Mouse (Mus musculus): ENCODE measurements around the gene Clta.

Gene Clta

GRCm38 (mm10) chr4:44004126-44004525 is at the start of gene Clta:
Clta (plus strand) TSS chr4:44004452.
- DNase-seq: no peak

GRCm38 (mm10) chr4:43957292-43957845 is 46.9 kb upstream of the Clta start, which contains the start of gene Glipr2:
Glipr2 (plus strand) TSS chr4:43957401.
- peak; percentile 39 for DNase-seq

- peak; percentile 9 for DNase-seq
Observed at GRCm38 (mm10) chr4:43957846-43958461, 46.3 kb upstream of the Clta start.

GRCm38 (mm10) chr4:43959523-43960179 is 44.6 kb upstream of the Clta start:
- DNase-seq: no peak

GRCm38 (mm10) chr4:43960207-43960606 is 44.0 kb upstream of the Clta start:
- no peak for DNase-seq

- DNase-seq: no peak
Observed at GRCm38 (mm10) chr4:43964326-43964833, 39.9 kb upstream of the Clta start.

GRCm38 (mm10) chr4:43964951-43965684 is 39.1 kb upstream of the Clta start:
- no peak for DNase-seq

GRCm38 (mm10) chr4:43965856-43966535 is 38.3 kb upstream of the Clta start:
- no peak for DNase-seq

GRCm38 (mm10) chr4:43968650-43969049 is 35.6 kb upstream of the Clta start:
- DNase-seq: peak; percentile 45

- DNase-seq: no peak
Observed at GRCm38 (mm10) chr4:43969373-43969772, 34.9 kb upstream of the Clta start.

- no peak for DNase-seq
Observed at GRCm38 (mm10) chr4:43970393-43971330, 33.6 kb upstream of the Clta start.

- no peak for DNase-seq
Observed at GRCm38 (mm10) chr4:43971541-43972136, 32.6 kb upstream of the Clta start.

- no peak for DNase-seq
Observed at GRCm38 (mm10) chr4:43972137-43972591, 32.1 kb upstream of the Clta start.

GRCm38 (mm10) chr4:43973526-43973981 is 30.7 kb upstream of the Clta start:
- peak; percentile 59 for DNase-seq

GRCm38 (mm10) chr4:43974914-43975616 is 29.2 kb upstream of the Clta start:
- DNase-seq: no peak

- DNase-seq: no peak
Observed at GRCm38 (mm10) chr4:43976223-43976740, 28.0 kb upstream of the Clta start.

GRCm38 (mm10) chr4:43978521-43979443 is 25.5 kb upstream of the Clta start:
- no peak for DNase-seq

- DNase-seq: peak; percentile 94
Observed at GRCm38 (mm10) chr4:43979746-43980145, 24.5 kb upstream of the Clta start.

- no peak for DNase-seq
Observed at GRCm38 (mm10) chr4:43980236-43980635, 24.0 kb upstream of the Clta start.
